In genomic region chr9:63501516-63501915, GRCm38 (mm10) we compare ENCODE assay signal across 26 mouse cellular contexts.
"Had no signal": no experiment of that assay in that cellular context is flagged by ENCODE, and none has a peak within 500 bp of the region (broad histone marks: within the 10 kb centered on the region; RNA-seq: fewer than 3 reads in every experiment).

No protein-coding gene starts in this region.

- H3K4me1 ChIP-seq: heart, embryonic 13.5 days; heart, embryonic 15.5 days; hindbrain, embryonic 12.5 days; intestine, embryonic 15.5 days; kidney, embryonic 15.5 days; limb, embryonic 12.5 days; liver, embryonic 15.5 days had no signal

- H3K4me3 ChIP-seq: heart, adult 2 months; heart, embryonic 13.5 days; heart, embryonic 15.5 days; hindbrain, embryonic 12.5 days; intestine, embryonic 15.5 days; kidney, embryonic 15.5 days; limb, embryonic 12.5 days; liver, embryonic 13.5 days; liver, embryonic 15.5 days had no signal

- H3K27me3 ChIP-seq: heart, embryonic 13.5 days; heart, embryonic 15.5 days; hindbrain, embryonic 12.5 days; intestine, embryonic 15.5 days; kidney, embryonic 15.5 days; limb, embryonic 12.5 days; liver, embryonic 13.5 days; liver, embryonic 15.5 days had no signal

- H3K4me2 ChIP-seq: heart, embryonic 11.5 days; heart, embryonic 13.5 days; heart, embryonic 15.5 days; hindbrain, embryonic 12.5 days; hindbrain, embryonic 14.5 days; intestine, embryonic 15.5 days; kidney, embryonic 15.5 days; limb, embryonic 12.5 days; liver, embryonic 11.5 days; liver, embryonic 13.5 days; liver, embryonic 15.5 days had no signal

- H3K27ac ChIP-seq: heart, adult 2 months; heart, embryonic 13.5 days; heart, embryonic 15.5 days; hindbrain, embryonic 12.5 days; hindbrain, embryonic 14.5 days; intestine, embryonic 15.5 days; kidney, embryonic 15.5 days; kidney, postnatal 0 days; limb, embryonic 12.5 days; liver, embryonic 13.5 days; liver, embryonic 15.5 days had no signal

- H3K9me3 ChIP-seq: heart, embryonic 13.5 days; heart, embryonic 15.5 days; hindbrain, embryonic 12.5 days; intestine, embryonic 15.5 days; kidney, embryonic 15.5 days; limb, embryonic 12.5 days; liver, embryonic 13.5 days; liver, embryonic 15.5 days had no signal

- H3K36me3 ChIP-seq: heart, embryonic 13.5 days; heart, embryonic 15.5 days; hindbrain, embryonic 12.5 days; intestine, embryonic 15.5 days; kidney, embryonic 15.5 days; limb, embryonic 12.5 days; liver, embryonic 13.5 days; liver, embryonic 15.5 days had no signal

- DNase-seq: gastrocnemius, postnatal 14 days; gastrocnemius, postnatal 36 days; heart, adult 11 months; heart, adult 2 months; heart, postnatal 14 days; heart, postnatal 36 days; kidney, adult 18-20 months; kidney, adult 8-10 months; kidney, postnatal 14 days; kidney, postnatal 36 days; layer of hippocampus, adult 9-11 months; layer of hippocampus, postnatal 36 days; left cerebral cortex, postnatal 4 days; liver; liver, embryonic 13.5 days had no signal

- H3K9ac ChIP-seq: heart, embryonic 13.5 days; heart, embryonic 15.5 days; hindbrain, embryonic 12.5 days; hindbrain, embryonic 14.5 days; intestine, embryonic 15.5 days; kidney, embryonic 15.5 days; limb, embryonic 12.5 days; liver, embryonic 13.5 days; liver, embryonic 15.5 days had no signal
